Mouse (Mus musculus): ENCODE measurements at regions not wholly inside any gene's neighbourhood (a gene's known extent, or its start where the extent isn't known, plus 50 kb on each side); places are given as distances from the start of the nearest gene placed in this dataset.

GRCm38 (mm10) chr3:78901838-78902484 is 384.4 kb downstream of the Rapgef2 start:
- DNase-seq (ENCODE audit: low read depth) = no peak

- DNase-seq (ENCODE audit: low read depth) = no peak
These were observed 385.1 kb downstream of the Rapgef2 start for GRCm38 (mm10) chr3:78901016-78901837.

GRCm38 (mm10) chr3:78899446-78900230 is 386.7 kb downstream of the Rapgef2 start:
- no peak for DNase-seq (ENCODE audit: low read depth)

- DNase-seq (ENCODE audit: low read depth) = no peak
These were observed 397.0 kb downstream of the Rapgef2 start for GRCm38 (mm10) chr3:78889326-78889725.

- DNase-seq (ENCODE audit: low read depth) = no peak
These were observed 401.6 kb downstream of the Rapgef2 start for GRCm38 (mm10) chr3:78884715-78885114.

GRCm38 (mm10) chr3:78884029-78884428 is 402.3 kb downstream of the Rapgef2 start:
- DNase-seq (ENCODE audit: low read depth) = no peak

- no peak for DNase-seq (ENCODE audit: low read depth)
These were observed 406.2 kb downstream of the Rapgef2 start for GRCm38 (mm10) chr3:78880072-78880471.

- no peak for DNase-seq (ENCODE audit: low read depth)
These were observed 409.0 kb downstream of the Rapgef2 start for GRCm38 (mm10) chr3:78877323-78877722.

- no peak for DNase-seq (ENCODE audit: low read depth)
These were observed 419.4 kb downstream of the Rapgef2 start for GRCm38 (mm10) chr3:78866896-78867295.

GRCm38 (mm10) chr3:78866083-78866726 is 420.1 kb downstream of the Rapgef2 start:
- DNase-seq (ENCODE audit: low read depth) = no peak

- DNase-seq (ENCODE audit: low read depth) = no peak
These were observed 423.3 kb downstream of the Rapgef2 start for GRCm38 (mm10) chr3:78863005-78863404.

GRCm38 (mm10) chr3:78846617-78847318 is 439.5 kb downstream of the Rapgef2 start:
- DNase-seq (ENCODE audit: low read depth) = no peak

- DNase-seq (ENCODE audit: low read depth) = no peak
These were observed 445.1 kb downstream of the Rapgef2 start for GRCm38 (mm10) chr3:78841173-78841572.

- DNase-seq (ENCODE audit: low read depth) = no peak
These were observed 449.5 kb downstream of the Rapgef2 start for GRCm38 (mm10) chr3:78836824-78837223.

- DNase-seq (ENCODE audit: low read depth) = no peak
These were observed 460.8 kb downstream of the Rapgef2 start for GRCm38 (mm10) chr3:78825505-78825904.

- no peak for DNase-seq (ENCODE audit: low read depth)
These were observed 473.9 kb downstream of the Rapgef2 start for GRCm38 (mm10) chr3:78812425-78812824.

GRCm38 (mm10) chr3:78810431-78811152 is 475.7 kb downstream of the Rapgef2 start:
- DNase-seq (ENCODE audit: low read depth) = no peak

GRCm38 (mm10) chr3:78803176-78803575 is 483.1 kb downstream of the Rapgef2 start:
- no peak for DNase-seq (ENCODE audit: low read depth)

- DNase-seq (ENCODE audit: low read depth) = no peak
These were observed 490.3 kb downstream of the Rapgef2 start for GRCm38 (mm10) chr3:78795951-78796455.

GRCm38 (mm10) chr3:78792440-78793057 is 493.8 kb downstream of the Rapgef2 start:
- DNase-seq (ENCODE audit: low read depth) = no peak
